Mouse (Mus musculus) heart, embryonic 12.5 days (tissue): ENCODE measurements at regions not wholly inside any gene's neighbourhood (a gene's known extent, or its start where the extent isn't known, plus 50 kb on each side); places are given as distances from the start of the nearest gene placed in this dataset.

Source experiments
- ATAC-seq: fragments of 200-750 bp; cut with Nextera tagmentation; 2 replicates; pipeline ENCODE4 v1.8.0; 2017; ENCODE audit warnings: moderate TSS enrichment, moderate library complexity; ENCODE audit not compliant: insufficient number of reproducible peaks, low FRiP score
- H3K27ac ChIP-seq: fragments of 300-500 bp; sonication (generic); 2 replicates; pipeline ENCODE4 v1.5.1; 2016; ENCODE audit warnings: mild to moderate bottlenecking, moderate library complexity; ENCODE audit not compliant: poor library complexity, severe bottlenecking
- H3K27me3 ChIP-seq: fragments of 300-500 bp; sonication (generic); replicated peaks from 2 replicates; pipeline ENCODE4 v1.6.1; 2016; ENCODE audit warnings: mild to moderate bottlenecking, moderate library complexity
- H3K36me3 ChIP-seq: fragments of 300-500 bp; sonication (generic); 2 replicates; pipeline ENCODE4 v1.6.1; 2016; ENCODE audit warnings: mild to moderate bottlenecking, moderate library complexity
- H3K4me1 ChIP-seq: fragments of 300-500 bp; sonication (generic); replicated peaks from 2 replicates; pipeline ENCODE4 v1.6.1; 2016; ENCODE audit warnings: mild to moderate bottlenecking
- H3K4me2 ChIP-seq: fragments of 300-500 bp; sonication (generic); 2 replicates; pipeline ENCODE4 v1.6.1; 2016; ENCODE audit warnings: mild to moderate bottlenecking, moderate library complexity
- H3K4me3 ChIP-seq: fragments of 300-500 bp; sonication (generic); 2 replicates; pipeline ENCODE4 v1.5.1; 2016; ENCODE audit warnings: mild to moderate bottlenecking
- H3K9ac ChIP-seq: fragments of 300-500 bp; sonication (generic); 2 replicates; pipeline ENCODE4 v1.6.1; 2016; ENCODE audit warnings: mild to moderate bottlenecking, moderate library complexity
- H3K9me3 ChIP-seq: fragments of 300-500 bp; sonication (generic); replicated peaks from 2 replicates; pipeline ENCODE4 v1.6.1; 2016; ENCODE audit warnings: mild to moderate bottlenecking, moderate library complexity
- WGBS: fragments of 180-500 bp; shearing (Covaris S2); methylation state at CpG from one replicate; pipeline ENCODE4 v1.1.7; 2016; 5-methylcytosine and 5-hydroxymethylcytosine counted together

DNA sequence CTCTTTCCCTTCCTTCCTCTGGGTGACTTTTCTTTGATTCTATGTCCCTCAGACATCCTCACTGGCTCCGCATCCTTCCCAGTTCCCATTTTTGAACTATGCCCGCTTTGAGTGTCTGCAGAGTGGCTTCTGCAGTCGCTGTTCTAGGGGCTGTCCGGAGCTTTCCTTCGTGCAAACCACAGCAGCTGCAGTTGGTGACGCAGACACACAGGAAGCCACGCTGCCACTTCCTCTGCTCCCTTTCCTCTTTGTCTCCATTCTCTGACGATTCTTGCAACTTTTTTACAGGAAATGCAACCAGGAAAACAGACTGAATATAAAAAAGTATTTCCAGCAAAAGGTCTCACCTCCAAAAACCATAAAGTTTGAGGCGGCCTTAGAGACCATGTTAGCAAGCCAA, 191.0 kb upstream of the Tgfbr2 start:
- no peak overlapping the region for H3K4me3 ChIP-seq
- peaks cover 7% of the 10 kb centered on the region; the same call in 1 of the 2 replicates for H3K9me3 ChIP-seq

DNA sequence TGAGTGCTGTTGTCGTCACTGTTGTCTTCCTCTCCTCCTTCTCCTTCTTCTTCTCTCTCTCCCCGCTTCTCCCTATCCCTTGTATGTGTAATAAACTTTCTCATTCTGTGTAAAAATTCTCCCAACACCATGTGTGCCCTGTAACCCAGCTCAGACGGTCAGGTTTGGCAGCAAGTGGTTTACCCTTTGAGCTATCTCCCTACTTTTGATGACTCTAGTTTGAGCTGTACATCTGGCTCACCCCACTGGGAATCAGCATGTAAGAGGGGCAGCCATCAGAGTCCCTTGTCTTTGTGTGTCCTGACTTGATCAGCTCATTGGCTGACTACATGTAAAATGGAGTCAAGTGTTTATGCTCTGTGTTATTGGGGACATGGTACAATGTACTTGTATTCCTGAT, 190.5 kb upstream of the Tgfbr2 start:
- H3K27me3 ChIP-seq: no peaks in the 10 kb centered on the region
- WGBS: 77% methylated on average over 3 of the region's 3 CpGs
- H3K27ac ChIP-seq: no peak overlapping the region
- H3K9me3 ChIP-seq: peaks cover 7% of the 10 kb centered on the region; the same call in 1 of the 2 replicates
- H3K36me3 ChIP-seq: no peaks in the 10 kb centered on the region
- H3K9ac ChIP-seq: no peak overlapping the region
- H3K4me1 ChIP-seq: no peaks in the 10 kb centered on the region
- ATAC-seq: no peak
- H3K4me2 ChIP-seq: no peak overlapping the region
- no peak overlapping the region for H3K4me3 ChIP-seq

More for the DNA sequence above, 191.0 kb upstream of the Tgfbr2 start:
- H3K36me3 ChIP-seq: no peaks in the 10 kb centered on the region
- no peak for ATAC-seq
- 63% methylated on average over 9 of the region's 9 CpGs for WGBS
- no peaks in the 10 kb centered on the region for H3K4me1 ChIP-seq
- no peak overlapping the region for H3K27ac ChIP-seq
- H3K4me2 ChIP-seq: no peak overlapping the region
- H3K9ac ChIP-seq: no peak overlapping the region
- H3K27me3 ChIP-seq: no peaks in the 10 kb centered on the region

DNA sequence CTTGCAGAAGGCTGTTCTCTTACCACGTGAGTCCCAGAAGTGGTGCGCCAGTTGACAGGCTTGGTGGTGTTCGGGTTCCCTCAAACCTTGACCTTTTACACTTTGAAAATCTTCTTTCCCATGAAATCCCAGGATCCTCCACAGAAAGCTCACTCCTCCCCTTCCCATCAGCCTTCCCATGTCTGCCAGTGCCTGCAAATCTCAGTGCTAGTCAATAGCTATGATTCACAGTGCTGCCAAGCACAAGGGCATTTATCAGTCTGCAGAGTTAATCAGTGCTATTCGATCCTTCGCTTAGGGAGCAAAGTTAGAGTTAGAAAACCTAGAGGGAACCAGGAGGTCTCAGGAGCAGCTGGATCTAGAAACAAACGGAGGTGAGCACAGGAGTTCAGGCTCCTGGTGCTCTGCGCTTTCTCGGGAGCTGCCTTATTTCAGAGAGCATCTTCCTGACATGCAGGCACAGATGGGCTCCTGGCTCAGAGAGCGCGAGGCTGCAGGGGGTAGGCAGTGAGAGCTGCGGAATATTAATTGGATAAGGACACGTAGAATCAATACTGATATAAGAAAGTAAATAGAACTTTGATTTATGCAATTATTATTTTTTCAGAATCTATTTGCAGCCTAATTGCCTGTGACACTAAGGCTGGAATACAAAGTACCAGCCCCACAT, 190.0 kb upstream of the Tgfbr2 start:
- Histone ChIP-seq H3K27me3 (no peaks in the 10 kb centered on the region), H3K9me3 (peaks cover 7% of the 10 kb centered on the region; the same call in 1 of the 2 replicates), H3K4me2 (no peak overlapping the region), H3K36me3 (no peaks in the 10 kb centered on the region), H3K9ac (no peak overlapping the region), H3K27ac (no peak overlapping the region), H3K4me1 (no peaks in the 10 kb centered on the region), H3K4me3 (no peak overlapping the region)
- ATAC-seq: no peak
- WGBS: 65% methylated on average over 12 of the region's 12 CpGs

DNA sequence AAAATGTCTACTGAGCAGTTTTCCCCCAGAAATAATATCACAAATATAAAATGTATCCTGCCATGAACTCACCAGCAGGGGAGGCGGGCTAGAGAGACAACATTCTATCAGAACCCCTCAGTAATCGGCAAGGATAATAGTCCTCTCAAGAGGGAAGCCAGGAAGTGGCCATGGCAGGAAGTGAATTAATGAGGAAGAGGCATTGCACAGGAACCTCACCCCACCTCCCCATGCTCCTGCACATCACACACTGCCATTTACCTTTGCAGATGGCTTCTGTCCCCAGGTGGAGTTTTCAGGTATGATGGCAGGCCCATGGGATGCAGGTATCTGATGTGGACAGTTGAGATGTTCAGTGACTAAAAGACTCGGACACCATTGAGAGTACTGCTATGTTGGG, 185.9 kb upstream of the Tgfbr2 start:
- Histone ChIP-seq H3K36me3 (no peaks in the 10 kb centered on the region), H3K27ac (no peak overlapping the region), H3K4me2 (no peak overlapping the region), H3K4me1 (no peaks in the 10 kb centered on the region), H3K4me3 (no peak overlapping the region), H3K27me3 (no peaks in the 10 kb centered on the region), H3K9ac (no peak overlapping the region), H3K9me3 (peaks cover 7% of the 10 kb centered on the region; the same call in 1 of the 2 replicates)
- no peak for ATAC-seq
- WGBS: 77% methylated on average over 3 of the region's 3 CpGs

DNA sequence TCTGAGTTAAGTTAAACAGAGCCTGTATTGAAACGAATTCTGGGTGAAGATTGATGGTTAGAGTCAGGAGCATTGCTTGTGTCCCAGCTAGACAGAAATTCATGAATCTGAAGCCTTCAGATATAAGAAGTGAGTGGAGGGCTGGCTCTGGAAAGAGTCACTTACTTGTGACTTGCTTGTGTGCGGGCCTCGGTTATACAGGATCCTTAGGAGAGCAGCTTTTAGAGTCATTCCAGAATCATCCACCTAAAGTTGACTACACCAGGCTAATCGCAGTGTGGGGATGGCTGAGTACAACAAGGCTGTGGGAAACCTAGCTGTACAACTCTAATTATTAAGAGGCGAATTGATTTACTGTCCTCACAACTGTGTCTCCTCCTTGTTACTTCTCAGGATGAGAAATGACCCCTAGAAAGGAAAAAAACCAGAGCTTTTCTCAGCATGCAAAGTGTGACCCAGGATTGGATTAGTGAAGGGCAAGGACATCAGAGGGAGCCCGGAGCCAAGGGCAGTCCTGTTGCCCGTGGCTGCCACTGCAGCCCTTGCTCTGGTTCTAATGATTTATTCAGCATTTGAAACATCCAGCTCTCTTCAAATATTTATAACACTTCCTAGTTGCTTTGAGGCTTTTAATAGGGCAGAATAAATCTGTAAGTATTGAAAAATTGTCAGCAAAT, 179.0 kb upstream of the Tgfbr2 start:
- no peak overlapping the region for H3K9ac ChIP-seq
- H3K4me3 ChIP-seq: no peak overlapping the region
- H3K4me1 ChIP-seq: no peaks in the 10 kb centered on the region
- WGBS: 78% methylated on average over 7 of the region's 7 CpGs
- no peak for ATAC-seq
- H3K36me3 ChIP-seq: no peaks in the 10 kb centered on the region
- H3K27ac ChIP-seq: no peak overlapping the region
- H3K4me2 ChIP-seq: no peak overlapping the region
- no peaks in the 10 kb centered on the region for H3K27me3 ChIP-seq
- H3K9me3 ChIP-seq: 0 out of 2 replicates have a peak, but pooled peaks cover 3% of the 10 kb centered on the region

DNA sequence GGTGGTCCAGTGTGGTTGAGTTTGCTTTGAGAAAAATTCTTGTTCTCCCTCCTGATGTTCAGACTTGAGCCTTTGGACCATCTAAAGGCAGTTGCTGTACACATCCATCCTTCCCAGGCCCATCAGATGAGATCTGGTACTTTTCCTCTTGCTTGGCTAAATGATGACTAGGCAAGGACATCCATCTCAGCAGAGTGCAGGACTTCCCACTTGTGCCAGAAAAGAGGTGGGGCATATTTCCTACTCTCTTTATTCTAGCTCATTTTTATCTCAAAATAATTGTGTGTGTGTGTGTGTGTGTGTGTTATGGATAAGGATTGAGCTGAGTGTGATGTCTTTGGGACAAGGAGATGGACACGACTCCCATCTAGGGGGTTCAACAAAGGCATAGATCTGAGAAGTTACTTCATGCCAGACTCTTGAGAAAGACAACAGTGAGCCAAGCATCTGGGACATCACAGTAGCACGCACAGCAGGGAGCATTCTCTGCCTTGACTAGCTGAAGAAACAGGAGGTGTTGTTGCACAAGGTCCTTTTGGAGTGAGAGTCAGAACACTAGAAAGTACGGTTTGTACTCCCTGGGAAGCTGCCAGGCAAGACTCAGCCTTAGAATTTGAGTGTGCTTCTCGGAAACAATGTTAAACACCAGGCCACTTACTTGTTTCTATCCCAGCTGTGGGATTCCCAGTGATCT, 177.8 kb upstream of the Tgfbr2 start:
- H3K9ac ChIP-seq: no peak overlapping the region
- no peaks in the 10 kb centered on the region for H3K36me3 ChIP-seq
- ATAC-seq: no peak
- H3K4me1 ChIP-seq: no peaks in the 10 kb centered on the region
- H3K4me3 ChIP-seq: no peak overlapping the region
- 64% methylated on average over 4 of the region's 4 CpGs for WGBS
- 0 out of 2 replicates have a peak, but pooled peaks cover 3% of the 10 kb centered on the region for H3K9me3 ChIP-seq
- no peak overlapping the region for H3K27ac ChIP-seq
- no peak overlapping the region for H3K4me2 ChIP-seq
- no peaks in the 10 kb centered on the region for H3K27me3 ChIP-seq

DNA sequence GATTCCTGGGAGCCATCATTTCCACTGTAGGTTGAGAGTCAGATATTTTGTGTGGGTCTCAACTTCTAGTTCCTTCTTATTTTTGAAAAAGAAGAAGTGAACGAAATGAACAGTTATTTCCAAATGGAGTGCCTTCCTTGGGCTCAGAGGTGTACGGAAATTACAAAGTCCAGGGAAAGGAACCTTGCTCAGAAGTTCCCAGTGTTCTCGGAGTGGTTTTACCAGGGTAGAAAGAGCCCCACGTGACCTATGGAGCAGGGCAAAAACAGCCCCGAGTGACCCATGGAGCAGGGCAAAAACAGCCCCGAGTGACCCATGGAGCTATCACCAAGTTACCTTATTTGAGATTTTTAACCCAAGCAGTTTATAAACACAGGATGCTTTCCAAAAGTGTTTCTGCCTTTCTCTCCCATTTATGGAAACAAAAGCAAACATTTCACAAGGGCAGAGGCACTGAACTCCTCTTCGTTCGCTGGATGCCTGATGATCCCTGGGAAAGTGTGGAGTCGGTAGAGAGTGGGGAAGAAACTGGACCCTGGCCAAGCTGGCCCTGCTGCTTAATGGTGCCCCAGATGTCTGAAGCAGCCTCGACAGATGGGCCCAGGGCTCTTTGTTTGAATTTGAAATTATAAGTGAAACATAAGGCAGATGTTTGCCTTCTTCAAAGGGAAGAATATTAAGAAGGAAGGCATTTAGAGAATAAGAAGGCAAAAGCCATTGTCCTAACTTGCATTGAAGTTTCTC, 175.8 kb upstream of the Tgfbr2 start:
- Histone ChIP-seq H3K4me2 (no peak overlapping the region), H3K9me3 (0 out of 2 replicates have a peak, but pooled peaks cover 1% of the 10 kb centered on the region), H3K4me1 (no peaks in the 10 kb centered on the region), H3K36me3 (no peaks in the 10 kb centered on the region), H3K4me3 (no peak overlapping the region), H3K27me3 (no peaks in the 10 kb centered on the region), H3K9ac (no peak overlapping the region), H3K27ac (no peak overlapping the region)
- 69% methylated on average over 10 of the region's 10 CpGs for WGBS
- no peak for ATAC-seq

DNA sequence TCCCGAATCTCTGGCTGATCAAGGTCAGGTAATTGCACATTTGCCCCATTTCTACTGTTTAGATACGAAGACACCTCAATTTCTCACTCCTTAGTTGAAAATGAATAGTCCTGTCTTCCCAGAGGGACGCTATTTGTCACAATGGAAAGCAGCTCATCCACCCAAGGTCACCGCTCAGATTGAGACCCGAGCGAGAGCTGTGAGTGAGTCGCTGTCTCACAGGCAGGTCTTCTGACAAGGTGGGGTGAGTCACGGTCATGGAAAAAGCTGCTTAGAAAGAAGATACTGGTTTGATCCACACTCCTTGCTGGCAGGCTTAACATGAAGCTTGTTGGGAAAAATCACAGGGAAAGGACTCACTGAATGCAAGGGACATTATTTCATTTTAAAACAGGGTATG, 171.9 kb upstream of the Tgfbr2 start:
- WGBS: 73% methylated on average over 8 of the region's 8 CpGs
- H3K4me3 ChIP-seq: no peak overlapping the region
- H3K9ac ChIP-seq: no peak overlapping the region
- H3K9me3 ChIP-seq: no peaks in the 10 kb centered on the region
- H3K4me1 ChIP-seq: 0 out of 2 replicates have a peak, but pooled peaks cover 3% of the 10 kb centered on the region
- H3K27ac ChIP-seq: no peak overlapping the region
- H3K4me2 ChIP-seq: no peak overlapping the region
- no peak for ATAC-seq
- no peaks in the 10 kb centered on the region for H3K36me3 ChIP-seq
- H3K27me3 ChIP-seq: no peaks in the 10 kb centered on the region

DNA sequence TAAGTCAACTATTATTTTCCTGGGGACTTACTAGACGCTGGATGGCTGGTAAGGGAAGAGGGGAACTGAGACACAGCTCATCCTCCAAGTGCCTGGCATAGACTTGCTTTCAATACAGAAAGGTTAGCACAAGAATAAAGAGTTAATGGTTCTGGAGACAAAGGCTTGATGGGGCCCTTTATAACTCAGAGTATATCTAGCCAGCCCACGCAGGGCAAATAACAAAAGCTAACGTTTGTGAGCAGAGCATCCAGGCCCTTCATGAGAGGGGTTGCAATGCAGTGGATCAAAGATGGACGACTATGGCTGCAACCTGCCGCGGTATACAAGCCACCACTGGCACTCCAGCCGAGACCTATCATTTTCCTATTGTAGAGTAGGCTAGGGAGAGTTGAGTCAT, 171.3 kb upstream of the Tgfbr2 start:
- no peak overlapping the region for H3K9ac ChIP-seq
- H3K4me1 ChIP-seq: 0 out of 2 replicates have a peak, but pooled peaks cover 3% of the 10 kb centered on the region
- no peak overlapping the region for H3K4me3 ChIP-seq
- ATAC-seq: no peak
- H3K27ac ChIP-seq: no peak overlapping the region
- no peaks in the 10 kb centered on the region for H3K27me3 ChIP-seq
- H3K4me2 ChIP-seq: no peak overlapping the region
- H3K9me3 ChIP-seq: no peaks in the 10 kb centered on the region
- H3K36me3 ChIP-seq: no peaks in the 10 kb centered on the region
- 81% methylated on average over 7 of the region's 7 CpGs for WGBS

DNA sequence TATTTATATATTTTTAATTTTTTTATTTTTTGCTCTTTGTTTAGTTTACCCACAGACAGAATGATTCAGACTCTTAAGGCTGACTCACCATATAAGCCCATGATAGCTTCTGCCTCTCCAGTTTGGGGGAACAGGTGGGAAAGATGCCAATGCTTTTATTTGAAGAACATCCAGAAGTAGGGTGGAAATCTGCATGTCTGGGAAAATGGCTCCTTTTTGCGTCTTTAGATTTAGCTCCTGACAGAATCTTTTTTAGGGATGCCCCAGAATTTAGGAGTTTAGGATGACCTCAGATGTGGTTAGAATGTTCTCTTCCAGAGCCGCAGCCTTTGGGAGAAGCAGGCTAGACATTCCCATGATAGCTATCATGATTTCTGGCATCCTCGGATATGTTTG, 167.9 kb upstream of the Tgfbr2 start:
- 79% methylated on average over 3 of the region's 3 CpGs for WGBS
- Histone ChIP-seq H3K4me2 (no peak overlapping the region), H3K36me3 (no peaks in the 10 kb centered on the region), H3K27ac (no peak overlapping the region), H3K9ac (no peak overlapping the region), H3K9me3 (no peaks in the 10 kb centered on the region), H3K27me3 (no peaks in the 10 kb centered on the region), H3K4me1 (0 out of 2 replicates have a peak, but pooled peaks cover 3% of the 10 kb centered on the region), H3K4me3 (no peak overlapping the region)
- no peak for ATAC-seq
